Mouse (Mus musculus): ENCODE results near the gene Gm973. TPM values are rescaled to one million over a fixed set of nuclear protein-coding genes. Genes with fewer than 3 reads are reported as not detected.

Gene Gm973
- polyA plus RNA-seq, 1 experiment = 0.22 TPM

- Histone ChIP-seq H3K4me3 (ENCODE audit: insufficient read depth, low read depth, low read length) (no peak overlapping the region), H3K27me3 (replicated peaks; ENCODE audit: control insufficient read depth, insufficient read depth, low read length) (no peaks in the 10 kb centered on the region), H3K27ac (ENCODE audit: insufficient read depth, low read depth, low read length) (no peak overlapping the region), H3K36me3 (ENCODE audit: control insufficient read depth, insufficient read depth, low read length) (no peaks in the 10 kb centered on the region), H3K4me1 (ENCODE audit: control insufficient read depth, insufficient read depth, low read length) (no peaks in the 10 kb centered on the region)
- 92% methylated on average over 5 of the region's 5 CpGs for WGBS
- no peak for DNase-seq
- no peak for TF ChIP-seq CTCF (conservative IDR thresholded peaks at IDR 0.05; ENCODE audit: insufficient read depth, insufficient read length, low read depth, low read length)
- no peak for TF ChIP-seq POLR2A (IDR thresholded peaks at IDR 0.05; ENCODE audit: low read depth, low read length)
These were observed 20.1 kb upstream of the Gm973 start for GRCm38 (mm10) chr1:59495970-59496369.

GRCm38 (mm10) chr1:59497741-59498613 is 18.1 kb upstream of the Gm973 start:
- no peaks in the 10 kb centered on the region for H3K4me1 ChIP-seq (ENCODE audit: control insufficient read depth, insufficient read depth, low read length)
- no peaks in the 10 kb centered on the region for H3K36me3 ChIP-seq (ENCODE audit: control insufficient read depth, insufficient read depth, low read length)
- TF ChIP-seq CTCF (conservative IDR thresholded peaks at IDR 0.05; ENCODE audit: insufficient read depth, insufficient read length, low read depth, low read length) (no peak), POLR2A (IDR thresholded peaks at IDR 0.05; ENCODE audit: low read depth, low read length) (no peak)
- no peak for DNase-seq
- H3K4me3 ChIP-seq (ENCODE audit: insufficient read depth, low read depth, low read length) = no peak overlapping the region
- H3K27me3 ChIP-seq (replicated peaks; ENCODE audit: control insufficient read depth, insufficient read depth, low read length) = no peaks in the 10 kb centered on the region
- WGBS = 82% methylated on average over 6 of the region's 6 CpGs
- no peak overlapping the region for H3K27ac ChIP-seq (ENCODE audit: insufficient read depth, low read depth, low read length)

- no peak overlapping the region for H3K27ac ChIP-seq (ENCODE audit: insufficient read depth, low read depth, low read length)
- H3K4me1 ChIP-seq (ENCODE audit: control insufficient read depth, insufficient read depth, low read length) = no peaks in the 10 kb centered on the region
- H3K36me3 ChIP-seq (ENCODE audit: control insufficient read depth, insufficient read depth, low read length) = no peaks in the 10 kb centered on the region
- TF ChIP-seq POLR2A (IDR thresholded peaks at IDR 0.05; ENCODE audit: low read depth, low read length) = no peak
- no peak for TF ChIP-seq CTCF (conservative IDR thresholded peaks at IDR 0.05; ENCODE audit: insufficient read depth, insufficient read length, low read depth, low read length)
- H3K4me3 ChIP-seq (ENCODE audit: insufficient read depth, low read depth, low read length) = no peak overlapping the region
- 86% methylated on average over 3 of the region's 3 CpGs for WGBS
- no peaks in the 10 kb centered on the region for H3K27me3 ChIP-seq (replicated peaks; ENCODE audit: control insufficient read depth, insufficient read depth, low read length)
- DNase-seq = no peak
These were observed 16.7 kb upstream of the Gm973 start for GRCm38 (mm10) chr1:59499327-59499726.

- TF ChIP-seq CTCF (conservative IDR thresholded peaks at IDR 0.05; ENCODE audit: insufficient read depth, insufficient read length, low read depth, low read length) (no peak), POLR2A (IDR thresholded peaks at IDR 0.05; ENCODE audit: low read depth, low read length) (no peak)
- 89% methylated on average over 2 of the region's 2 CpGs for WGBS
- no peaks in the 10 kb centered on the region for H3K36me3 ChIP-seq (ENCODE audit: control insufficient read depth, insufficient read depth, low read length)
- H3K27me3 ChIP-seq (replicated peaks; ENCODE audit: control insufficient read depth, insufficient read depth, low read length) = no peaks in the 10 kb centered on the region
- no peak overlapping the region for H3K4me3 ChIP-seq (ENCODE audit: insufficient read depth, low read depth, low read length)
- no peaks in the 10 kb centered on the region for H3K4me1 ChIP-seq (ENCODE audit: control insufficient read depth, insufficient read depth, low read length)
- DNase-seq = no peak
- H3K27ac ChIP-seq (ENCODE audit: insufficient read depth, low read depth, low read length) = no peak overlapping the region
These were observed 13.7 kb upstream of the Gm973 start for GRCm38 (mm10) chr1:59502355-59502754.

- no peak overlapping the region for H3K27ac ChIP-seq (ENCODE audit: insufficient read depth, low read depth, low read length)
- 63% methylated on average over 7 of the region's 7 CpGs for WGBS
- TF ChIP-seq CTCF (conservative IDR thresholded peaks at IDR 0.05; ENCODE audit: insufficient read depth, insufficient read length, low read depth, low read length) (no peak; the same call in 1 of the 2 replicates), POLR2A (IDR thresholded peaks at IDR 0.05; ENCODE audit: low read depth, low read length) (no peak)
- H3K36me3 ChIP-seq (ENCODE audit: control insufficient read depth, insufficient read depth, low read length) = no peaks in the 10 kb centered on the region
- DNase-seq = peak; percentile 22
- no peaks in the 10 kb centered on the region for H3K27me3 ChIP-seq (replicated peaks; ENCODE audit: control insufficient read depth, insufficient read depth, low read length)
- no peaks in the 10 kb centered on the region for H3K4me1 ChIP-seq (ENCODE audit: control insufficient read depth, insufficient read depth, low read length)
- no peak overlapping the region for H3K4me3 ChIP-seq (ENCODE audit: insufficient read depth, low read depth, low read length)
These were observed 12.3 kb upstream of the Gm973 start for GRCm38 (mm10) chr1:59503659-59504301.

- H3K4me1 ChIP-seq (ENCODE audit: control insufficient read depth, insufficient read depth, low read length) = no peaks in the 10 kb centered on the region
- H3K27me3 ChIP-seq (replicated peaks; ENCODE audit: control insufficient read depth, insufficient read depth, low read length) = no peaks in the 10 kb centered on the region
- no peaks in the 10 kb centered on the region for H3K36me3 ChIP-seq (ENCODE audit: control insufficient read depth, insufficient read depth, low read length)
- TF ChIP-seq CTCF (conservative IDR thresholded peaks at IDR 0.05; ENCODE audit: insufficient read depth, insufficient read length, low read depth, low read length) (no peak), POLR2A (IDR thresholded peaks at IDR 0.05; ENCODE audit: low read depth, low read length) (no peak)
- H3K27ac ChIP-seq (ENCODE audit: insufficient read depth, low read depth, low read length) = no peak overlapping the region
- 81% methylated on average over 2 of the region's 2 CpGs for WGBS
- DNase-seq = no peak
- H3K4me3 ChIP-seq (ENCODE audit: insufficient read depth, low read depth, low read length) = no peak overlapping the region
These were observed 11.8 kb upstream of the Gm973 start for GRCm38 (mm10) chr1:59504302-59504700.

- 44% methylated on average over 17 of the region's 17 CpGs for WGBS
- Histone ChIP-seq H3K36me3 (ENCODE audit: control insufficient read depth, insufficient read depth, low read length) (no peaks in the 10 kb centered on the region), H3K27ac (ENCODE audit: insufficient read depth, low read depth, low read length) (no peak overlapping the region), H3K27me3 (replicated peaks; ENCODE audit: control insufficient read depth, insufficient read depth, low read length) (no peaks in the 10 kb centered on the region), H3K4me1 (ENCODE audit: control insufficient read depth, insufficient read depth, low read length) (no peaks in the 10 kb centered on the region), H3K4me3 (ENCODE audit: insufficient read depth, low read depth, low read length) (no peak overlapping the region)
- DNase-seq = peak; percentile 47
- TF ChIP-seq CTCF (conservative IDR thresholded peaks at IDR 0.05; ENCODE audit: insufficient read depth, insufficient read length, low read depth, low read length) = no peak
- TF ChIP-seq POLR2A (IDR thresholded peaks at IDR 0.05; ENCODE audit: low read depth, low read length) = no peak
These were observed 7.5 kb upstream of the Gm973 start for GRCm38 (mm10) chr1:59508463-59509139.
